Mouse (Mus musculus): Measurements from ENCODE around the gene Igfbpl1. TPM values are rescaled to one million over a fixed set of nuclear protein-coding genes. Genes with fewer than 3 reads are reported as not detected.

Igfbpl1 gene
- polyA plus RNA-seq (2014; fragmentation: Illumina TruSeq; extraction: RNeasy Lipid Tissue Mini Kit (QIAGEN cat#74804)) = not detected

DNA sequence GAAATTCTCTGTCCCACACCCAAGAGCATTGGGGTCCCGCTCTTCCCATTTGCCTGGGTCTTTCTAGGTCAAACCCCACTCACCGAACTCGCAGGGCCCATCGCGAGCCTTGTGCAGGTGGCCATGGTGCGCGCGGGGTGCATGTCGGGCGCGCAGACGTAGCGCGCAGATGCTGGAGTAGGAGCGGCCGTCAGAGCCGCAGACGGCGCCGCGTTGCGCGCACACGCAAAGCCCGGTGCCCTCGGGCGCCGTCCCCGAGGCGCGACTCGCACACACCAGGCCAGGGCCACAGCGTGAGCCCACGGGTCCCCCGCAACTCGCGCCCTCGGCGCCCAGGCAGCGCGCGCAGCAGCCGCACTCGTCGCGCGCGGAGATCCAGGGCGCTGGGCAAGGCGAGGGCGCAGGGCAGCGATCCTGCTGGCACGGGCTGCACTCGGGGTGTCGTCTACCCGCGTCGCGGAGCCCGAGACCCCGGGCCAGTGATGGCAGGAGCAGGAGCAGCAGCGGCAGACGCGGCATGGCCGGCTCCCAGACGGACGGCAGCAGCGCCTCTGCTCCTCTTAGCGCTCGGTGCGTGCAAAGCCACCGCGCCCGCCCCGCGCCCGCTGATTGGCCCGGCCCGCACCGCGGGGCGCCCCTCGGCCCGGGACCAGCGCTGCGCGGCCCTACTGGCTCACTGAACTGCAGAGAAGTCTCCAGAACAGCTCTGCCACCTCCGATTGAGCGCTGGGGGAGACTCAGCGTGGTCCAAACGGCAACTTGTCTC lies at the start of gene Igfbpl1:
Gene Igfbpl1, minus strand, starts transcription at position 649 of the 766 bp plus-strand sequence.

DNA sequence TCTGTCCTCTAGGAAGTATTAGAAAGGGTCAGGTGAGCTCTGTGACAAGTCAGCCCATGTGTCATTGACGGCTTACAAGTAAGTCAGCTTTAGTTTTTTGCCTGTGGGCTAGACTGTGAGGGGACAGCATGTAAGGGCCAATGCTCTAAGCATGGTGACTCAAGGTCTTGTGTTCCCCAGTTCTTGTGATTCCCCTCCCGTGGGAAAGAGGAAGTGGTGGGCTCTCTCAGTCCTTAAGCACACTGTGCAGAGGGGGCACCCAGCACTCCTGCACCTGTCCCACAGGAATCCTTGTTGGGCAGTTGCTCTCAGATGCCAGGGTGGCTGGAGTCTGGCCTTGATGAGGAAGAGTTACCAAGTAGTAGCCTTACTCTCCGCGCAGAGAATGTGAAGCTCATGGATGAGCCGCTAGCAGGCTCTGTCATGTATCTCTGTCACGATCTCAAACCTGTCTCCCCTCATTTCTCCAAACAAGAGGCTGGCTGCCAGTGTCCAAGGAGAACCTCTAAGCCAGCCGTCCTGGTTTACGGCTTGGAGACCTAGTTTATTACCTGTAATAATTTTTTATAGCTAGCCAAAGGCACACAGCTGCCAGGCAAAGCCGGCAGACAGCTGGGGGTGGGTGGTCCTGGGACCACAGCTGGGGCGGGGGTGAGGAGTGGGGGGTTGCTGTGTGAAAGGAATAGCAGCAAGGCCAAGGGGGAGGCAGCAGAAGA lies 21.5 kb upstream of the Igfbpl1 start, which contains the start of gene Stra6l:
Gene Stra6l, plus strand, starts transcription at position 556 of the 716 bp plus-strand sequence.

DNA sequence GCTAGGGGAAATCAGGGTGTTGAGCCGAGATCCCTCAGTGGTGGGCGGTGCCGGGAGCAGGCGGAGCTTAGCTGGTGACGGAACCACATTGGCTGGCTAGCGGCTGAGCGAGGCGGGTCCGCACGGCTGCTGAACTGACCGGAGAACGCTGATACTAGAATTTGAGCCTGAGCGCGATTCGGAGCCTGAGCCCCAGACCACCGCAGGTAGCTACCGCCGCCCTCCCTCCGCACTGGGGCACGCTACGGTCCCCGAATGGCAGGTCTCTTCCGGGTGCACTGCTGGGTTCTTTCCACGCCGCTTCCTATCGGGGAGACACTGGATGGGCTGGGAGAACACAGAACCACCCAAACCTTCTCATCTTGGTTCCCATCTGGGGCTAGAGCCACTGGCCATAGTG lies 27.8 kb downstream of the Igfbpl1 start, which contains the start of gene Aldh1b1:
Gene Aldh1b1, plus strand, starts transcription at position 59 of the 400 bp plus-strand sequence.

Other genes starting within 250 kb of the Igfbpl1 start
- 4.4 TPM for gene Aldh1b1, start 27.9 kb downstream of the Igfbpl1 start, polyA plus RNA-seq (2014; fragmentation: Illumina TruSeq; extraction: RNeasy Lipid Tissue Mini Kit (QIAGEN cat#74804))
- 0.71 TPM for gene Stra6l, start 21.7 kb upstream of the Igfbpl1 start, polyA plus RNA-seq (2014; fragmentation: Illumina TruSeq; extraction: RNeasy Lipid Tissue Mini Kit (QIAGEN cat#74804))
- gene Ccdc180, start 63.4 kb upstream of the Igfbpl1 start, polyA plus RNA-seq (2014; fragmentation: Illumina TruSeq; extraction: RNeasy Lipid Tissue Mini Kit (QIAGEN cat#74804)) = 3.0 TPM
- gene Tdrd7, start 138.4 kb upstream of the Igfbpl1 start, polyA plus RNA-seq (2014; fragmentation: Illumina TruSeq; extraction: RNeasy Lipid Tissue Mini Kit (QIAGEN cat#74804)) = 28.8 TPM
- gene Tmod1, start 212.0 kb upstream of the Igfbpl1 start, polyA plus RNA-seq (2014; fragmentation: Illumina TruSeq; extraction: RNeasy Lipid Tissue Mini Kit (QIAGEN cat#74804)) = 9.9 TPM

All from ovary, adult 10 weeks (tissue).